Mouse (Mus musculus) thymus, postnatal 10 days (tissue): Measurements from ENCODE around the gene Ssr2.

Experiments
- DNase-seq, 2 experiments: peaks; one replicate each; pipeline ENCODE4 v3.0.0; 2021; ENCODE audit warnings: low spot score in 2 of 2

The Ssr2 gene

DNA sequence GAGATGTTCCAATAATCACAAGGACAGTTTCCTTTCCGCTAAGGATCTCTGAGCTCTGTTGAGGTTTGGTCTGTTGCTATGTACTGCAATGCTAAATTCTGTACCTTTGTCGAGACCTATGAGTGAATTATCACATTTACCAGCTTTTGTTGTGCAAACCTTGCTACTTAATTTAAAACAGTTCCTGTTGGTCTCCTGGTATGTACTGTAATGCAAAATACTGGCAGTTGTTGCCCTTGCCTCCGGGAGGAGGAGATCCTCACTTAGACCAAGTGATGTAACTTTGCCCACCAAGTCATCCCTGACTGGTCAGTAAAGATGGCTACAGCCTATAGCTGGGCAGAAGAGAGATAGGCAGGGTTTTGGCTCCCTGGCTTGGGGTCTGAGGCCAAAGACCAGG lies at the start of gene Ssr2:
TSS of gene Ssr2 (plus strand) at position 337 of the 400 bp plus-strand sequence.
- no peak for DNase-seq

- DNase-seq, result peak; percentile 57 to 78
These were observed 49.2 kb upstream of the Ssr2 start for GRCm38 (mm10) chr3:88526157-88527131.

- DNase-seq, result no peak
These were observed 48.1 kb upstream of the Ssr2 start for GRCm38 (mm10) chr3:88527565-88527964.

DNA sequence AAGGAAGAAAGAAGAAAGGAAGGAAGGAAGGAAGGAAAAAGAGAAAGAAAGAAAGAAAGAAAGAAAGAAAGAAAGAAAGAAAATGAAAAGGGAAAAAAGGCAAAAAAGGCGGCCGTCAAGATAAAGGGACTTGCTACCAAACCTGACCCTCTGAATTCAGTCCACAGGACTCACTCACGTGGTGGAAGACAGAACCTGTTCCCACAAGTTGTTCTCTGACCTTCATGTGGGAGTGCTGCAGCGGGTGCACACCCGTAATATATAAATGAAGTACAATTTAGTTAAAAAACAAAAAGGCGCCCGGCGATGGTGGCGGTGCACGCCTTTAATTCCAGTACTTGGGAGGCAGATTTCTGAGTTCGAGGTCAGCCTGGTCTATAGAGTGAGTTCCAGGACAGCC lies 47.0 kb upstream of the Ssr2 start:
- DNase-seq, result no peak

DNA sequence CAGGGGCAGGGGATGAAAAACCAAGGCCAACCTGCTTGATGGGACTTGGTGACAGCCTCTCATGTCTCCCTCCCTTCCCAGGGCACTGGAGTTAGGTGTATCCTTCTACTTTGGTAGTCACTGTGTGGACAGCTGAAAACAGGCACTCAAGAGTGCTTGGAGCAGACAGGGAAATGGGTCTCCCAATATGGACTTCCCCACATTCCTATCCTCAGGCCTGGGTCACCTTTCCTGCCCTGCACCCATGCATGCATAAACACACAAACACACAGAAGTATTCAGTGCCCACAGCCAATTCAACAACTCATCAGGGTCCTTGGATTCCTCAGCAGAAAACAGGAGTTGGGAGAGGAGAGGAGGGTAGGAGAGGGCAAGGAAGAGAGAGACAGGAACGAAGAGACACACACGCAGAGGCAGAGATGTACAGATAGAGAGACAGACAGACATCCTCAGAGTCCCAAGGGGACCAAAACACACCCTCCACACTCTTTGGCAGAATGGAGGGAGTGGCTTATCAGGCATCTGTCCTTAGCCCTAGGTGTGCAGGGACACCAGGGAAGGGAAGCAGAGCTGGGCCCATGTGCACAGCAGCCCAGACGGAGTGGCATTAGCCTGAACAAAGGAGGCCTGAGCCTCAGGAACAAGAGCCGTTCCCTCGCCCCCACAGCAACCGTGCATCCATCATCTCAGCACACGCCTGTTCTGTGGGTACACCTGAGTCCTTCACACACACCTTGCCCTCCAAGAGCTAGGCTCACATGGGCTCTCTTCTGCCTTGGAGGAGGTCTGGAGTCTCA lies 46.3 kb upstream of the Ssr2 start:
- no peak for DNase-seq

DNA sequence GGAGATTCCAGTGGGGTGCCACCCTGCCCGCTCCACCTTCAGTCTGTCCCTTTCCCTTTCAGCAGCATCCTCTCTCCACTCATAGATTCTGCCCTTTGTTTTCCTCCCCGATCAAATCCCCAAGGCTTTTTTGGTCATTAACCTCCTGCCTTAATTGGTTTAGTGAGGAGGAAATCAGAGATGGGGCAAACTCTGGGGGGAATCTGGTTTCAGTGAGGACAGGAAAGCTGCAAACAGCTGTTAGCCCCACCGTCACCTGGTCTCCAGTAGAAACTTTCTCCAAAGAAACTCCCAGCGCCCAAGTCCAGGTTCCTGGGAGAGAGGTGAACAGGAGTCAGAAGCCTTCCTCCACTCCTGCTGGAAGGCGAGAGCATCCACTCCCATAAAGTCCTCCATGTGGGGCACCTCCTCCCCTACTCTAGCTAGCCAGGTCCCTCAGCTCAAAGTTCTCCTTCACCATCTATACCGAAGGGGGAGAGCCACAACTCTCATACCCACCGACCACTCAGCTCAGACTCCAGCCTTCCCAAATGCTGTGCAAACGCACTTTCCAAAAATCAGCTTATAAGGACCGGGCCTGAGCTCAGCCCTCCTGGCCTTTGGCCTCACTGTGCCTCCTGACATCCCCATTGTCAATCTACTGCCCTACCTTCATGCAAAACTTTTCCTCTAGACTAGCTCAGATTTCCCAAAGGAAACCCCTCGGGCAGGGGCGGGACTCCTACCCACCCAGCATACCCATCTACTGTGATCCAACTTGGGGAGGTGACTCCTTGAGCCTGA lies 45.4 kb upstream of the Ssr2 start:
- no peak for DNase-seq

GRCm38 (mm10) chr3:88531348-88532298 lies 44.1 kb upstream of the Ssr2 start:
- peak; percentile 93 to 97 for DNase-seq

DNA sequence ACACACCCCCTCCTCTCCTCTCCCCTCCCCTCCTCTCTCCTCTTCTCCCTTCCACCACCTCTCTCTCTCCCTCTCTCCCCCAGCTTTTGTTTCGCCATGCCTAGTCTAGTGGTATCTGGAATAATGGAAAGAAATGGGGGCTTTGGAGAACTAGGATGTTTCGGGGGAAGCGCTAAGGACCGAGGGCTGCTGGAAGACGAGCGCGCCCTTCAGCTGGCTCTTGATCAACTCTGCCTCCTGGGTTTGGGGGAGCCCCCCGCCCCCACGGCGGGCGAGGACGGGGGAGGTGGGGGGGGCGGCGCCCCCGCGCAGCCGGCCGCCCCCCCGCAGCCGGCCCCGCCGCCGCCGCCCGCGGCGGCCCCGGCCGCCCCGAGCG lies 43.4 kb upstream of the Ssr2 start, which contains the start of gene Mex3a:
TSS of gene Mex3a (plus strand) at position 97 of the 376 bp plus-strand sequence.
- no peak for DNase-seq

GRCm38 (mm10) chr3:88532689-88533511 lies 42.8 kb upstream of the Ssr2 start:
- no peak for DNase-seq

GRCm38 (mm10) chr3:88533706-88534105 lies 42.0 kb upstream of the Ssr2 start:
- DNase-seq, result no peak

- DNase-seq, result no peak
These were observed 40.7 kb upstream of the Ssr2 start for GRCm38 (mm10) chr3:88535005-88535404.

- DNase-seq, result no peak
These were observed 40.1 kb upstream of the Ssr2 start for GRCm38 (mm10) chr3:88535527-88535926.

DNA sequence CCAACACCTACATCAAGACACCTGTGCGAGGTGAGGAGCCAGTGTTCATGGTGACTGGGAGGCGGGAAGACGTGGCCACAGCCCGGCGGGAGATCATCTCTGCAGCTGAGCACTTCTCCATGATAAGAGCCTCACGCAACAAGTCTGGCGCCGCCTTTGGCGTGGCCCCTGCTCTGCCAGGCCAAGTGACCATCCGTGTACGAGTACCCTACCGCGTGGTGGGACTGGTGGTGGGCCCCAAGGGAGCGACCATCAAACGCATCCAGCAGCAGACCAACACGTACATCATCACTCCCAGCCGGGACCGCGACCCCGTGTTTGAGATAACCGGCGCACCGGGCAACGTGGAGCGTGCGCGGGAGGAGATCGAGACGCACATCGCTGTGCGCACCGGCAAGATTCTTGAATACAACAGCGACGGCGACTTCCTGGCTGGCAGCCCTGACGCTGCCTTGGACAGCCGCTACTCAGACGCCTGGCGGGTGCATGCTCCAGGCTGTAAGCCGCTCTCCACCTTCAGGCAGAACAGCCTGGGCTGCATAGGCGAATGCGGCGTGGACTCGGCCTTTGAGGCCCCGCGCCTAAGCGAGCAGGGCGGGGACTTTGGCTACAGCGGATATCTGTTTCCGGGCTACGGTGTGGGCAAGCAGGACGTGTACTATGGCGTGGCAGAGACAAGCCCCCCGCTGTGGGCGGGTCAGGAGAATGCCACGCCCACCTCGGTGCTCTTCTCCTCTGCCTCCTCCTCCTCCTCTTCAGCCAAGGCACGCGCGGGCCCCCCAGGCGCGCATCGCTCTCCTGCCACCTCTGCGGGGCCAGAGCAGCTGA lies 39.4 kb upstream of the Ssr2 start:
- no peak for DNase-seq

GRCm38 (mm10) chr3:88537146-88537545 lies 38.5 kb upstream of the Ssr2 start:
- DNase-seq, result no peak

GRCm38 (mm10) chr3:88538271-88539145 lies 37.2 kb upstream of the Ssr2 start:
- DNase-seq, result no peak

- no peak for DNase-seq
These were observed 36.3 kb upstream of the Ssr2 start for GRCm38 (mm10) chr3:88539397-88539796.

DNA sequence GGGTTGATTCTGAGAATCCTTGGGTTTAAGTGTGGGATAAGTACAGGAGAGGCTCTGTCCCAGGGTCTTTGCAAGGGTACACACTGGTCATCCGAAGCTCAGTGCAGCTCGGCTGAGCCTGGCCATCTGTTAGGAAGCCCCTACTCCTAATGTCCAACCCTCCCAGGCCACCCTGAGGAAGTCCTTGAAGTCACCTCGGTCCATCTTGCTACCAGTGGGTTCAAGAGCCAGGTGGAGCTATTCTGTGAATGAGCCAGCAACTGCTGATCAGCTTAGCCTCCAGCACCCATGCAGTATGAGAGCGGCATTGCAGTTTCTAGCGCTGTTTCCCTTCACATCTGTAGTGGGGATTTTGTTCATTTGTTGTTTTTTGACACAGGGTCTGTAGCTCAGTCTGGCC lies 35.6 kb upstream of the Ssr2 start:
- no peak for DNase-seq
